Mouse (Mus musculus): ENCODE data around the gene Cobll1. TPM values are rescaled to one million over a fixed set of nuclear protein-coding genes. Genes with fewer than 3 reads are reported as not detected.

Cobll1 gene
- total RNA-seq, 2 experiments from 2014 or later: 6.8 to 8.5 TPM

- no peak overlapping the region for H3K4me3 ChIP-seq
- TF ChIP-seq CTCF (conservative IDR thresholded peaks at IDR 0.05): no peak
- no peak for DNase-seq (ENCODE audit: low spot score in 2 of 2)
- peak overlapping the region; percentile 53; the same call in 1 of the 2 replicates for H3K27ac ChIP-seq
Measured at GRCm38 (mm10) chr2:65181736-65182135, 57.5 kb downstream of the Cobll1 start.

GRCm38 (mm10) chr2:65181066-65181716 is 58.0 kb downstream of the Cobll1 start:
- Histone ChIP-seq H3K27ac (peak overlapping the region; percentile 53; the same call in 1 of the 2 replicates), H3K4me3 (no peak overlapping the region; the same call in 1 of the 2 replicates)
- peak; percentile 42 for TF ChIP-seq CTCF (conservative IDR thresholded peaks at IDR 0.05)
- DNase-seq (ENCODE audit: low spot score in 2 of 2): no peak

GRCm38 (mm10) chr2:65175645-65176044 is 63.6 kb downstream of the Cobll1 start:
- no peak for TF ChIP-seq CTCF (conservative IDR thresholded peaks at IDR 0.05)
- no peak for DNase-seq (ENCODE audit: low spot score in 2 of 2)
- H3K27ac ChIP-seq: no peak overlapping the region
- no peak overlapping the region for H3K4me3 ChIP-seq

- Histone ChIP-seq H3K27ac (no peak overlapping the region), H3K4me3 (no peak overlapping the region)
- DNase-seq (ENCODE audit: low spot score in 2 of 2): no peak
- TF ChIP-seq CTCF (conservative IDR thresholded peaks at IDR 0.05): no peak
Measured at GRCm38 (mm10) chr2:65172071-65172470, 67.1 kb downstream of the Cobll1 start.

GRCm38 (mm10) chr2:65171516-65171915 is 67.7 kb downstream of the Cobll1 start:
- Histone ChIP-seq H3K27ac (peak overlapping the region; percentile 46; the same call in 1 of the 2 replicates), H3K4me3 (no peak overlapping the region; the same call in 1 of the 2 replicates)
- no peak for TF ChIP-seq CTCF (conservative IDR thresholded peaks at IDR 0.05)
- no peak for DNase-seq (ENCODE audit: low spot score in 2 of 2)

GRCm38 (mm10) chr2:65170693-65171456 is 68.3 kb downstream of the Cobll1 start:
- peak overlapping the region; percentile 46; the same call in 1 of the 2 replicates for H3K27ac ChIP-seq
- no peak for TF ChIP-seq CTCF (conservative IDR thresholded peaks at IDR 0.05)
- peak in 1 of 2 experiments; percentile 2 for DNase-seq (ENCODE audit: low spot score in 2 of 2)
- peak overlapping the region; percentile 32 for H3K4me3 ChIP-seq

- DNase-seq (ENCODE audit: low spot score in 2 of 2): no peak
- TF ChIP-seq CTCF (conservative IDR thresholded peaks at IDR 0.05): no peak
- no peak overlapping the region for H3K4me3 ChIP-seq
- H3K27ac ChIP-seq: no peak overlapping the region
Measured at GRCm38 (mm10) chr2:65170256-65170655, 68.9 kb downstream of the Cobll1 start.

GRCm38 (mm10) chr2:65163990-65164389 is 75.2 kb downstream of the Cobll1 start:
- Histone ChIP-seq H3K4me3 (no peak overlapping the region), H3K27ac (no peak overlapping the region)
- no peak for TF ChIP-seq CTCF (conservative IDR thresholded peaks at IDR 0.05)
- DNase-seq (ENCODE audit: low spot score in 2 of 2): no peak

- H3K27ac ChIP-seq: no peak overlapping the region
- H3K4me3 ChIP-seq: no peak overlapping the region
- no peak for TF ChIP-seq CTCF (conservative IDR thresholded peaks at IDR 0.05)
- no peak for DNase-seq (ENCODE audit: low spot score in 2 of 2)
Measured at GRCm38 (mm10) chr2:65162625-65163024, 76.6 kb downstream of the Cobll1 start.

GRCm38 (mm10) chr2:65161715-65162114 is 77.5 kb downstream of the Cobll1 start:
- Histone ChIP-seq H3K4me3 (no peak overlapping the region), H3K27ac (no peak overlapping the region)
- TF ChIP-seq CTCF (conservative IDR thresholded peaks at IDR 0.05): no peak
- no peak for DNase-seq (ENCODE audit: low spot score in 2 of 2)

GRCm38 (mm10) chr2:65157981-65158651 is 81.1 kb downstream of the Cobll1 start:
- Histone ChIP-seq H3K27ac (no peak overlapping the region), H3K4me3 (no peak overlapping the region)
- DNase-seq (ENCODE audit: low spot score in 2 of 2): no peak
- TF ChIP-seq CTCF (conservative IDR thresholded peaks at IDR 0.05): no peak

GRCm38 (mm10) chr2:65157325-65157724 is 81.9 kb downstream of the Cobll1 start:
- H3K4me3 ChIP-seq: no peak overlapping the region
- no peak for DNase-seq (ENCODE audit: low spot score in 2 of 2)
- no peak overlapping the region for H3K27ac ChIP-seq
- TF ChIP-seq CTCF (conservative IDR thresholded peaks at IDR 0.05): no peak

- DNase-seq (ENCODE audit: low spot score in 2 of 2): no peak
Measured at GRCm38 (mm10) chr2:65148928-65149327, 90.3 kb downstream of the Cobll1 start.

More at GRCm38 (mm10) chr2:65148928-65149327, 90.3 kb downstream of the Cobll1 start:
- TF ChIP-seq CTCF (conservative IDR thresholded peaks at IDR 0.05): no peak
- no peak overlapping the region for H3K27ac ChIP-seq
- no peak overlapping the region for H3K4me3 ChIP-seq

All from layer of hippocampus, adult 2 months (tissue).